Mouse (Mus musculus) embryonic facial prominence, embryonic 12.5 days (tissue): Measurements from ENCODE around the gene Smim24. TPM values are rescaled to one million over a fixed set of nuclear protein-coding genes. Genes with fewer than 3 reads are reported as not detected.

Experiments
- ATAC-seq: fragments of 200-750 bp; cut with Nextera tagmentation; 2 replicates; pipeline ENCODE4 v1.8.0; 2017; ENCODE audit not compliant: insufficient number of reproducible peaks, insufficient read depth, low FRiP score, low TSS enrichment
- H3K27ac ChIP-seq: fragments of 300-500 bp; sonication (generic); 2 replicates; pipeline ENCODE4 v1.5.1; 2016; ENCODE audit warnings: mild to moderate bottlenecking
- H3K27me3 ChIP-seq: fragments of 300-500 bp; sonication (generic); 2 replicates; pipeline ENCODE4 v1.6.1; 2016; ENCODE audit warnings: mild to moderate bottlenecking, moderate library complexity
- H3K36me3 ChIP-seq: fragments of 300-500 bp; sonication (generic); 2 replicates; pipeline ENCODE4 v1.6.1; 2016; ENCODE audit warnings: mild to moderate bottlenecking
- H3K4me1 ChIP-seq: fragments of 300-500 bp; sonication (generic); 2 replicates; pipeline ENCODE4 v1.6.1; 2016
- H3K4me2 ChIP-seq: fragments of 300-500 bp; sonication (generic); replicated peaks from 2 replicates; pipeline ENCODE4 v1.6.1; 2016; ENCODE audit warnings: mild to moderate bottlenecking, moderate library complexity
- H3K4me3 ChIP-seq: fragments of 300-500 bp; sonication (generic); 2 replicates; pipeline ENCODE4 v1.5.1; 2016; ENCODE audit warnings: mild to moderate bottlenecking
- H3K9ac ChIP-seq: fragments of 300-500 bp; sonication (generic); 2 replicates; pipeline ENCODE4 v1.6.1; 2016; ENCODE audit warnings: mild to moderate bottlenecking, moderate library complexity
- H3K9me3 ChIP-seq: fragments of 300-500 bp; sonication (generic); 2 replicates; pipeline ENCODE4 v1.6.1; 2016; ENCODE audit warnings: mild to moderate bottlenecking, moderate library complexity
- whole genome bisulfite sequencing: fragments of 180-500 bp; shearing (Covaris S2); methylation state at CpG from one replicate; pipeline ENCODE4 v1.1.7; 2016; 5-methylcytosine and 5-hydroxymethylcytosine counted together
- polyA plus RNA-seq: library from polyadenylated mRNA; unstranded; fragments of >200 nt; fragmentation: Nextera tagmentation; extraction: Ambion mirVana; gene quantifications from 2 replicates; pipeline ENCODE4 v1.2.1, GENCODE M21; 2016

Smim24 gene
- polyA plus RNA-seq, 1 experiment from 2014 or later: 3.4 TPM

- Histone ChIP-seq H3K4me3 (no peak overlapping the region), H3K4me2 (no peak overlapping the region), H3K27ac (peak overlapping the region; percentile 74), H3K9me3 (no peaks in the 10 kb centered on the region), H3K9ac (no peak overlapping the region), H3K36me3 (peaks cover 5% of the 10 kb centered on the region; the same call in 1 of the 2 replicates), H3K27me3 (peaks cover 9% of the 10 kb centered on the region), H3K4me1 (peaks cover 81% of the 10 kb centered on the region)
- 76% methylated on average over 16 of the region's 16 CpGs for WGBS
- ATAC-seq: no peak
These were observed 19.9 kb downstream of the Smim24 start for GRCm38 (mm10) chr10:81412586-81413309.

DNA sequence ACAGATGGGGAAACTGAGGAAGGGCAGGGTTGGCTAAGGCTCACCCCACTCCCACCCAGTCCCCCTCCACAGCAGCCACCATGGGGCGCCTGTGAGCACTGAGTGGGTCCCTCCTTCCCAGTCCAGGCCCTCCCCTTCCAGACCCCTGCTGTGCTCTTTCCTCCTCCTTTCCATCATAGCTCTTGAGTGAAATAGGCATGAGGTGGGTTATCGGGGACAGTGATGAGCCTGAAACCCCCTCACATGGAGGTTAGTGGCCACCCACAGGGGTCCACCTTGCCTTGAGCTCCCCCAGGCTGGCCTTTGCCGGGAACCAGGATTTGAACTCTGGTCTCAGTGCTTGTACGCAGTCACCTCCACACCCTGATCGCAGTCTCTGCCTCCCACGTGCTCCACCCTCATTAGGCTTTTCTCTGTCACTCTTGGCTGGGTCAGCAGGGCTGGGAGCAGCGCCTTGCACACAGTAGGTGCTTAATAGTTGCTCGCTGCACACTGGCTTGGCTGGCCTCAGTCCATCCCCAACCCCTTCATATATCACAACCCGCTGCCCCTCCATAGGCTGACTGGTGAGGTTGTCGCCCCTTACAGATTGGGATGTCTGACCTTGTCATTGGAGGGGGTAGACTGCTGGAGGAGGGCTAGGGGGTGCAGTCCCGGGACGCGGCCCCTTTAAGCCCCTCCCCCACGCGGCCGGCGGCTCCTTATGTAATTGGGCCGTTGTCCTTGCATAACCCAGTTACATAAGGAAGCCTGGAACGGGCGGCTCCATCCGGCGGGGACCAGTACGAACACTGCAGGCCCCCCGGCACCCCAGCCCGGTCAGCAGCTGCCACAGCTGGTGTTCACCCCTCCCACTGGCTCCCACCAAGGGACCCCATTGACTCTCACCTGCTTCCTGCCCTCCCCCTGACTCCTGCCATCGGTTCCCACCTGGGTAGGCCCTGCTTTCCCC lies 20.7 kb downstream of the Smim24 start:
- Histone ChIP-seq H3K4me2 (peak overlapping the region; percentile 39), H3K4me1 (peaks cover 74% of the 10 kb centered on the region), H3K27ac (peak overlapping the region; percentile 54), H3K9me3 (no peaks in the 10 kb centered on the region), H3K9ac (0 out of 2 replicates have a peak overlapping the region, but pooled peaks have one; percentile 25), H3K27me3 (peaks cover under 1% of the 10 kb centered on the region), H3K36me3 (peaks cover 5% of the 10 kb centered on the region; the same call in 1 of the 2 replicates), H3K4me3 (peak overlapping the region; percentile 9; the same call in 1 of the 2 replicates)
- WGBS: 25% methylated on average over 26 of the region's 26 CpGs
- peak; percentile 12 for ATAC-seq

- Histone ChIP-seq H3K4me3 (no peak overlapping the region), H3K9me3 (no peaks in the 10 kb centered on the region), H3K4me1 (peaks cover 73% of the 10 kb centered on the region), H3K36me3 (0 out of 2 replicates have a peak, but pooled peaks cover 5% of the 10 kb centered on the region), H3K27me3 (no peaks in the 10 kb centered on the region), H3K4me2 (0 out of 2 replicates have a peak overlapping the region, but pooled peaks have one; percentile 39), H3K9ac (no peak overlapping the region), H3K27ac (peak overlapping the region; percentile 54)
- no peak for ATAC-seq
These were observed 21.8 kb downstream of the Smim24 start for GRCm38 (mm10) chr10:81414682-81415081.

GRCm38 (mm10) chr10:81415146-81415545 lies 22.3 kb downstream of the Smim24 start:
- ATAC-seq: no peak

GRCm38 (mm10) chr10:81415549-81416310 lies 22.9 kb downstream of the Smim24 start:
- ATAC-seq: no peak
- H3K9ac ChIP-seq: no peak overlapping the region
- peaks cover 70% of the 10 kb centered on the region for H3K4me1 ChIP-seq
- H3K9me3 ChIP-seq: no peaks in the 10 kb centered on the region
- peak overlapping the region; percentile 84; the same call in 1 of the 2 replicates for H3K27ac ChIP-seq
- H3K36me3 ChIP-seq: 0 out of 2 replicates have a peak, but pooled peaks cover 12% of the 10 kb centered on the region
- 56% methylated on average over 17 of the region's 17 CpGs for WGBS
- no peaks in the 10 kb centered on the region for H3K27me3 ChIP-seq
- no peak overlapping the region for H3K4me2 ChIP-seq
- H3K4me3 ChIP-seq: no peak overlapping the region

More at GRCm38 (mm10) chr10:81415146-81415545, 22.3 kb downstream of the Smim24 start:
- Histone ChIP-seq H3K36me3 (0 out of 2 replicates have a peak, but pooled peaks cover 10% of the 10 kb centered on the region), H3K4me2 (no peak overlapping the region), H3K4me3 (no peak overlapping the region), H3K27ac (peak overlapping the region; percentile 54), H3K27me3 (no peaks in the 10 kb centered on the region), H3K9me3 (no peaks in the 10 kb centered on the region), H3K9ac (no peak overlapping the region), H3K4me1 (peaks cover 70% of the 10 kb centered on the region)
- 81% methylated on average over 5 of the region's 5 CpGs for WGBS

DNA sequence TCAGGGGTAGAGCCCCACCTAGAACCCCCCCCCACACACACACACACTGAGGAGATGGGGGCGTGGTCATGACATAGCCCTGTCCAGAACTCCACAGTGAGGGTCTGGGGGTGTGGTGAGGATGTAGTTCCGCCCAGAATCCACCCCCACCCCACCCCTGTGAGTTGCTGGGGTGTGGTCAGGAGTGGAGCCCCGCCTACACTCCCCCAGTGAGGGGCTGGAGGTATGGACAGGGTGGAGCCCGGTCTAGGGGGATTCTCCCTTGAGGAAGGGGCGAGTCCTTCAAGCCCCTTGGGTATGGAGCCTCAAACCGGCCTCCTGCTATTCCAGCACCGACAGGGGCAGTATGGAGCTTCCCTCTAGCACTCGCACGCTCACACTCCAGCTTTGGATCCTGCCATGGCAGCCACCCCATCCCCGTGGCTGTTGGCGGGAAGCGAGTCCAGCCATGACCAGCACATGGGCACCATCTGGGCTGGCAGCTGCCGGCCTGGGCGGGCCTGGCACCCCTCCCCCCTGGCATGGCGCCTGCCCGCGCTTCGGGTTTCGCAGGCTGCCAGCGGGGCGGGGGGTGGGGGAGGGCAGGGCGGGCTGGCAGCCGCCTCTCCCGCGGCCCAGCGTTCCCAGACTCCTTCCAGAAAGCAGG lies 23.9 kb downstream of the Smim24 start:
- Histone ChIP-seq H3K27me3 (no peaks in the 10 kb centered on the region), H3K4me1 (peaks cover 66% of the 10 kb centered on the region), H3K4me2 (peak overlapping the region; percentile 55), H3K4me3 (peak overlapping the region; percentile 28), H3K9me3 (no peaks in the 10 kb centered on the region), H3K27ac (peak overlapping the region; percentile 84), H3K9ac (peak overlapping the region; percentile 34), H3K36me3 (0 out of 2 replicates have a peak, but pooled peaks cover 12% of the 10 kb centered on the region)
- peak; percentile 53 for ATAC-seq
- WGBS: 3% methylated on average over 22 of the region's 26 CpGs

DNA sequence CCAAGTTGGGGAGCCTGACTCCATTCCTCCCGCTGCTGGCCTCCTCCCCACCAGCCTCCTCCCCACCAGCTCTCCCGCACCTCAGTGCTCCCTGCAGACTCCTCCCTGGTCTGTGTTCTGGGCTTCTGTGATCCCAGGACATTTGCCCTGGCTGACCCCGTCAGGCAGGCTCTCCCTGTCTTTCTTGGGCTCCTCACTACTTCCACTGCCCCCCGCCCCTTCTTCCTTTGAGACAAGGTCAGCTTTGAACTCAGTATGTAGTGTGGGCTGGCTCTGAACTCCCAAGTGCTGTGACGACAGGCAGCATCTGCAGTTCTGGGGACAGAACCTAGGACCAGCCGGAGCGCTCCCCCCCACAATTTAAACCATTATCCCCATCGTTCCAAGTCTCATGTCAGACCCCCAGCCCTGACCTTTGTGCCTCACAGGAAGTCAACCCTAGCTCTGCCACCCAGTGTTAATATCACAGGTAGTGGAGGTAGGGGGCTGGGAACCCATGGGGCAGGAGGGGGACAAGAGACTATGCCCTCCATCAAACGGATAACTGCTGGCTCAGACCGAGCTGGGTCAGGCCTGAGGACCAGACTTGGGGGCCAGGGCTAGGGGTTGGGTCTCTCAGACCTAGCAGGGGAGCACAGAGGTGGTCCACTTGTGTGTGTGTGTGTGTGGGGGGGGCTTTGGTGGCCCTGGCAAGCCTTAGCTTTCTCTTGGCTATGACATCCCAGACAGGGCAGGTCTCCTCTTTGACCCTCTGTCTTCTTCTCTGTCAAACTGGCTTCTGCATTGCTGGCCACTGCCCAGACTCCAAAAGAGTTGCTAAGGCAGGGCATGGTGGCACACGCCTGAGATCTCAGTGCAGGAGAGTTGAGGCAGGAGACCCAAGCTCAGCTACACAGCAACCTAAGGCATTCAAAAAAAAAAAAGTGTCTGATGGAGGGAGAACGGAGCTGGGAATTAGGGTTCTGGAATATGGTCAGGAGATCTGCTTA lies 24.7 kb downstream of the Smim24 start:
- peak overlapping the region; percentile 28 for H3K4me3 ChIP-seq
- H3K27me3 ChIP-seq: no peaks in the 10 kb centered on the region
- H3K4me2 ChIP-seq: peak overlapping the region; percentile 55
- no peaks in the 10 kb centered on the region for H3K9me3 ChIP-seq
- peaks cover 58% of the 10 kb centered on the region for H3K4me1 ChIP-seq
- H3K36me3 ChIP-seq: 0 out of 2 replicates have a peak, but pooled peaks cover 12% of the 10 kb centered on the region
- WGBS: 43% methylated on average over 12 of the region's 12 CpGs
- H3K27ac ChIP-seq: peak overlapping the region; percentile 84
- H3K9ac ChIP-seq: peak overlapping the region; percentile 34
- no peak for ATAC-seq

GRCm38 (mm10) chr10:81418216-81419070 lies 25.6 kb downstream of the Smim24 start:
- H3K4me1 ChIP-seq: peaks cover 49% of the 10 kb centered on the region
- no peak overlapping the region for H3K4me3 ChIP-seq
- WGBS: 43% methylated on average over 11 of the region's 11 CpGs
- no peak overlapping the region for H3K27ac ChIP-seq
- no peak overlapping the region for H3K4me2 ChIP-seq
- ATAC-seq: no peak
- 0 out of 2 replicates have a peak overlapping the region, but pooled peaks have one; percentile 6 for H3K9ac ChIP-seq
- 0 out of 2 replicates have a peak, but pooled peaks cover 12% of the 10 kb centered on the region for H3K36me3 ChIP-seq
- H3K9me3 ChIP-seq: no peaks in the 10 kb centered on the region
- H3K27me3 ChIP-seq: 0 out of 2 replicates have a peak, but pooled peaks cover under 1% of the 10 kb centered on the region
